In genomic region chr17:44058145-44058544, GRCm38 (mm10) we compare ENCODE assay signal across 23 mouse cellular contexts. TPM values are rescaled to one million over a fixed set of nuclear protein-coding genes. Genes with fewer than 3 reads are reported as not detected.
A peak's percentile ranks its signal among the peaks of the same experiment; 100 is the strongest.
DNase-seq lines count a peak whose midpoint lies in the region; ATAC-seq lines count a peak whose summit lies in the region.
"Had no signal": no experiment of that assay in that cellular context is flagged by ENCODE, and none has a peak within 500 bp of the region (broad histone marks: within the 10 kb centered on the region; RNA-seq: fewer than 3 reads in every experiment).

No protein-coding gene starts in this region.

- H3K4me1 ChIP-seq in liver, embryonic 13.5 days (replicated peaks) = no peaks in the 10 kb centered on the region; the same call in none of the 2 replicates
- H3K4me1 ChIP-seq in kidney, embryonic 15.5 days = no peaks in the 10 kb centered on the region
- H3K4me1 ChIP-seq: forebrain, embryonic 12.5 days; forebrain, embryonic 15.5 days; hindbrain, embryonic 12.5 days; hindbrain, embryonic 15.5 days had no signal

- no peaks in the 10 kb centered on the region for H3K9me3 ChIP-seq in liver, embryonic 13.5 days (replicated peaks)
- H3K9me3 ChIP-seq in kidney, embryonic 15.5 days (replicated peaks) = no peaks in the 10 kb centered on the region
- H3K9me3 ChIP-seq: forebrain, embryonic 12.5 days; forebrain, embryonic 15.5 days; hindbrain, embryonic 12.5 days; hindbrain, embryonic 15.5 days had no signal

- H3K9ac ChIP-seq in liver, embryonic 13.5 days = no peak overlapping the region
- no peak overlapping the region for H3K9ac ChIP-seq in kidney, embryonic 15.5 days
- H3K9ac ChIP-seq: forebrain, embryonic 12.5 days; forebrain, embryonic 15.5 days; hindbrain, embryonic 12.5 days; hindbrain, embryonic 15.5 days had no signal

- H3K27ac ChIP-seq in liver, embryonic 13.5 days = no peak overlapping the region
- no peak overlapping the region for H3K27ac ChIP-seq in kidney, embryonic 15.5 days
- H3K27ac ChIP-seq: forebrain, embryonic 12.5 days; forebrain, embryonic 15.5 days; hindbrain, embryonic 12.5 days; hindbrain, embryonic 15.5 days had no signal

- no peaks in the 10 kb centered on the region for H3K36me3 ChIP-seq in liver, embryonic 13.5 days
- no peaks in the 10 kb centered on the region for H3K36me3 ChIP-seq in kidney, embryonic 15.5 days
- H3K36me3 ChIP-seq: forebrain, embryonic 12.5 days; forebrain, embryonic 15.5 days; G1E; hindbrain, embryonic 12.5 days; hindbrain, embryonic 15.5 days had no signal

- H3K27me3 ChIP-seq in liver, embryonic 13.5 days = no peaks in the 10 kb centered on the region
- no peaks in the 10 kb centered on the region for H3K27me3 ChIP-seq in kidney, embryonic 15.5 days
- H3K27me3 ChIP-seq: forebrain, embryonic 12.5 days; forebrain, embryonic 15.5 days; hindbrain, embryonic 12.5 days; hindbrain, embryonic 15.5 days had no signal

- H3K4me2 ChIP-seq in liver, embryonic 13.5 days = no peak overlapping the region
- no peak overlapping the region for H3K4me2 ChIP-seq in kidney, embryonic 15.5 days
- H3K4me2 ChIP-seq: forebrain, embryonic 12.5 days; forebrain, embryonic 15.5 days; heart, embryonic 11.5 days; hindbrain, embryonic 12.5 days; hindbrain, embryonic 15.5 days had no signal

- DNase-seq in liver, embryonic 13.5 days = no peak
- DNase-seq in liver = no peak
- no peak for DNase-seq in heart, adult 11 months
- DNase-seq: adrenal gland, adult 2 months; adrenal gland, postnatal 25 days; B cell, adult 2 months; cerebellum, adult 11 months; cerebellum, adult 8-10 months; cerebellum, postnatal 10 days; cerebellum, postnatal 36 days; gastrocnemius, postnatal 10 days; gastrocnemius, postnatal 36 days had no signal

- no peak overlapping the region for H3K4me3 ChIP-seq in liver, embryonic 13.5 days (replicated peaks)
- no peak overlapping the region for H3K4me3 ChIP-seq in kidney, embryonic 15.5 days (replicated peaks)
- H3K4me3 ChIP-seq: forebrain, embryonic 12.5 days; forebrain, embryonic 15.5 days; hindbrain, embryonic 12.5 days; hindbrain, embryonic 15.5 days had no signal

- 0 out of 2 replicates have a peak, but pooled peaks have one; percentile 43 for ATAC-seq in liver, embryonic 13.5 days (ENCODE audit: low read depth)
- ATAC-seq in erythroblast, adult 5-6 weeks (replicated peaks; ENCODE audit: low FRiP score, poor library complexity, severe bottlenecking) = 0 out of 2 replicates have a peak, but pooled peaks have one; percentile 20
- ATAC-seq in megakaryocyte-erythroid progenitor cell, adult 5-6 weeks (replicated peaks; ENCODE audit: low FRiP score, low TSS enrichment, poor library complexity, severe bottlenecking) = peak; percentile 92
- no peak for ATAC-seq in kidney, embryonic 15.5 days (replicated peaks; ENCODE audit: low FRiP score)
- ATAC-seq: forebrain, embryonic 15.5 days; intestine, postnatal 0 days had no signal

RNA-seq across cellular contexts. Expression of gene Enpp5, which starts 20.5 kb away (rescaled TPM):
- polyA plus RNA-seq in liver, embryonic 13.5 days (2015; fragmentation: Nextera tagmentation; extraction: Ambion mirVana) = 5.5 and 6.9 TPM in 2 replicates
- 3.1 TPM in 1 of 2 replicates, not detected in the other for total RNA-seq in erythroblast, adult 5-6 weeks (2015; ENCODE audit: low replicate concordance)
- total RNA-seq in erythroblast, adult 5-6 weeks (2017; ENCODE audit: low replicate concordance) = 2.7 and 6.6 TPM in 2 replicates
- 10.6 and 12.2 TPM in 2 replicates for total RNA-seq in megakaryocyte-erythroid progenitor cell, adult 5-6 weeks (2014; fragmentation: Nextera tagmentation)
- total RNA-seq in megakaryocyte-erythroid progenitor cell, adult 5-6 weeks (2017) = 30.4 and 30.9 TPM in 2 replicates
- 19.8 and 20.9 TPM in 2 replicates for polyA plus RNA-seq in kidney, embryonic 15.5 days (2015; fragmentation: Nextera tagmentation; extraction: Ambion mirVana)
- total RNA-seq: CH12.LX had no signal
- polyA plus RNA-seq: G1E had no signal

RNA-seq across cellular contexts. Expression of gene Enpp4, which starts 47.5 kb away (rescaled TPM):
- 4.9 and 5.6 TPM in 2 replicates for polyA plus RNA-seq in liver, embryonic 13.5 days (2015; fragmentation: Nextera tagmentation; extraction: Ambion mirVana)
- 2.1 and 4.6 TPM in 2 replicates for total RNA-seq in erythroblast, adult 5-6 weeks (2015; ENCODE audit: low replicate concordance)
- 4.8 and 5.2 TPM in 2 replicates for total RNA-seq in erythroblast, adult 5-6 weeks (2017; ENCODE audit: low replicate concordance)
- total RNA-seq in megakaryocyte-erythroid progenitor cell, adult 5-6 weeks (2014; fragmentation: Nextera tagmentation) = 14.9 and 15.3 TPM in 2 replicates
- total RNA-seq in megakaryocyte-erythroid progenitor cell, adult 5-6 weeks (2017) = 23.2 and 24.9 TPM in 2 replicates
- polyA plus RNA-seq in kidney, embryonic 15.5 days (2015; fragmentation: Nextera tagmentation; extraction: Ambion mirVana) = 4.5 and 4.9 TPM in 2 replicates
- polyA plus RNA-seq: G1E had no signal
